Comparison of ENCODE assay signal across 9 mouse cellular contexts in the genomic region with DNA sequence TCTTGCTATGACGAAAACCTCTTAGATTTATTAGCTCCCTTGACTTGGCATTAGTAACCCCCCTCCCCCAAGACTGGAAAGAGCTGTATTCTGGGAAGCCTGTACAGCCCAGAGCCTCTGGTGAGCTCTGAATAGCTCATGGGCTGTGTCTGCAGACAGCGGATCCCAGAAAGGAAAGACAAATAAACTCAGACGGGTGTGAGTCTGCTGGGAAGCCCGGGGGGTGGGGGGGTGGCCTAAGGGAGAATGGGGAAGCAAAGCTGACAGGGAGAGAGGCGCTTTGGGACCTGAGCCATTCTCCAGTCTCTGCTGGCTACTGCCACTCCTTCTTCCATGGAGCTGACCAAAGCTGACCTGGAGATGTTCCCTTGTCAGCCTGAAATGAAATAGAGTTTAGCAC. TPM values are rescaled to one million over a fixed set of nuclear protein-coding genes. Genes with fewer than 3 reads are reported as not detected.
DNase-seq lines count a peak whose midpoint lies in the region; ATAC-seq and TF ChIP-seq lines count a peak whose summit lies in the region.
"Had no signal": no experiment of that assay in that cellular context is flagged by ENCODE, and none has a peak within 500 bp of the region (broad histone marks: within the 10 kb centered on the region; RNA-seq: fewer than 3 reads in every experiment).

No protein-coding gene starts in this region.

- peak; percentile 22 for DNase-seq in gastrocnemius, postnatal 25 days
- no peak for DNase-seq in gastrocnemius, postnatal 4 days (ENCODE audit: low spot score in 2 of 2)
- peak; percentile 77 for DNase-seq in 3T3-L1 (ENCODE audit: low read depth, low spot score)
- DNase-seq in limb, embryonic 14.5 days (ENCODE audit: low spot score) = no peak
- no peak for DNase-seq in thymus, postnatal 0 days (ENCODE audit: low spot score)
- no peak for DNase-seq in layer of hippocampus, postnatal 36 days
- DNase-seq in layer of hippocampus, postnatal 14 days (ENCODE audit: low spot score in 2 of 2) = no peak

- H3K36me3 ChIP-seq in heart, embryonic 13.5 days = peaks cover 13% of the 10 kb centered on the region
- no peaks in the 10 kb centered on the region for H3K36me3 ChIP-seq in limb, embryonic 14.5 days (ENCODE audit: control insufficient read depth, insufficient read depth, low read length)

- no peaks in the 10 kb centered on the region for H3K27me3 ChIP-seq in heart, embryonic 13.5 days (replicated peaks)
- H3K27me3 ChIP-seq in limb, embryonic 14.5 days (ENCODE audit: control insufficient read depth, insufficient read depth, low read length) = no peaks in the 10 kb centered on the region
- H3K27me3 ChIP-seq: midbrain, embryonic 12.5 days had no signal

- H3K9me3 ChIP-seq in heart, embryonic 13.5 days = no peaks in the 10 kb centered on the region
- H3K9me3 ChIP-seq in limb, embryonic 14.5 days (ENCODE audit: control insufficient read depth, low read length) = no peaks in the 10 kb centered on the region
- H3K9me3 ChIP-seq: midbrain, embryonic 12.5 days had no signal

- H3K27ac ChIP-seq in heart, embryonic 13.5 days (replicated peaks) = peak overlapping the region; percentile 65
- peak overlapping the region; percentile 74 for H3K27ac ChIP-seq in limb, embryonic 14.5 days (replicated peaks; ENCODE audit: low read depth, low read length)
- H3K27ac ChIP-seq: midbrain, embryonic 12.5 days had no signal

- 14% methylated on average over 5 of the region's 5 CpGs for WGBS in heart, embryonic 13.5 days
- 24% methylated on average over 5 of the region's 5 CpGs for WGBS in limb, embryonic 14.5 days

- peaks cover 36% of the 10 kb centered on the region for H3K4me1 ChIP-seq in heart, embryonic 13.5 days
- peaks cover 32% of the 10 kb centered on the region for H3K4me1 ChIP-seq in limb, embryonic 14.5 days (ENCODE audit: control insufficient read depth, insufficient read depth, low read length)
- H3K4me1 ChIP-seq: midbrain, embryonic 12.5 days had no signal

- peak overlapping the region; percentile 12; the same call in 1 of the 2 replicates for H3K9ac ChIP-seq in heart, embryonic 13.5 days
- H3K9ac ChIP-seq in limb, embryonic 14.5 days (ENCODE audit: low read depth, low read length, severe bottlenecking) = no peak overlapping the region
- H3K9ac ChIP-seq: midbrain, embryonic 12.5 days had no signal

- TF ChIP-seq POLR2A in limb, embryonic 14.5 days (IDR thresholded peaks at IDR 0.05; ENCODE audit: borderline replicate concordance, extremely low read depth, insufficient read depth, insufficient read length) = no peak

- no peak overlapping the region for H3K4me3 ChIP-seq in heart, embryonic 13.5 days
- no peak overlapping the region for H3K4me3 ChIP-seq in limb, embryonic 14.5 days (replicated peaks; ENCODE audit: low read length)
- H3K4me3 ChIP-seq: midbrain, embryonic 12.5 days had no signal

- H3K4me2 ChIP-seq in heart, embryonic 13.5 days = 0 out of 2 replicates have a peak overlapping the region, but pooled peaks have one; percentile 24
- H3K4me2 ChIP-seq in limb, embryonic 14.5 days (replicated peaks; ENCODE audit: low read depth, low read length, severe bottlenecking) = no peak overlapping the region
- H3K4me2 ChIP-seq: midbrain, embryonic 12.5 days had no signal

- no peak; the same call in 1 of the 2 replicates for ATAC-seq in heart, embryonic 13.5 days (ENCODE audit: extremely low read depth, insufficient number of reproducible peaks, low FRiP score, low TSS enrichment)
- no peak for ATAC-seq in limb, embryonic 14.5 days (ENCODE audit: low FRiP score, low read depth)

RNA-seq across cellular contexts. Expression of a gene that starts 53.8 kb away (rescaled TPM):
- total RNA-seq in gastrocnemius, postnatal 25 days (2021) = 10 to 100 TPM; 13.0 to 16.2 TPM
- 10 to 100 TPM; 26.0 to 28.6 TPM for total RNA-seq in gastrocnemius, postnatal 4 days (2021)
- polyA plus RNA-seq in heart, embryonic 13.5 days (2015; fragmentation: Nextera tagmentation; extraction: Ambion mirVana) = 28.4 and 30.1 TPM in 2 replicates
- 315 and 409 TPM in 2 replicates for polyA plus RNA-seq in limb, embryonic 14.5 days (2012; rRNA removed)
- polyA plus RNA-seq in limb, embryonic 14.5 days (2014; fragmentation: Nextera tagmentation; extraction: Ambion mirVana) = 153 and 200 TPM in 2 replicates
- polyA plus RNA-seq in thymus, postnatal 0 days (2015; fragmentation: Nextera tagmentation; extraction: Ambion mirVana) = 65.1 and 75.2 TPM in 2 replicates
- total RNA-seq in layer of hippocampus, postnatal 36 days (2021) = 10 to 100 TPM; 36.7 to 38.8 TPM
- total RNA-seq in layer of hippocampus, postnatal 14 days (2021) = 10 to 100 TPM; 37.1 to 38.8 TPM

Comparison
In these comparisons a context has a peak if more than half of its experiments do, and no peak if none do; other contexts are left out.
1. DNase-seq: peak in gastrocnemius, postnatal 25 days (single experiment) and 3T3-L1 (single experiment); none in gastrocnemius, postnatal 4 days (0 of 2), limb, embryonic 14.5 days (single experiment), thymus, postnatal 0 days (single experiment), layer of hippocampus, postnatal 36 days (0 of 2) and layer of hippocampus, postnatal 14 days (0 of 2).